Mouse (Mus musculus): ENCODE results near the gene Ltbp1. TPM values are rescaled to one million over a fixed set of nuclear protein-coding genes. Genes with fewer than 3 reads are reported as not detected.
A peak's percentile ranks its signal among the peaks of the same experiment; 100 is the strongest.

Ltbp1 gene
- total RNA-seq, 2 experiments from 2014 or later, result 18.7 to 19.0 TPM

DNA sequence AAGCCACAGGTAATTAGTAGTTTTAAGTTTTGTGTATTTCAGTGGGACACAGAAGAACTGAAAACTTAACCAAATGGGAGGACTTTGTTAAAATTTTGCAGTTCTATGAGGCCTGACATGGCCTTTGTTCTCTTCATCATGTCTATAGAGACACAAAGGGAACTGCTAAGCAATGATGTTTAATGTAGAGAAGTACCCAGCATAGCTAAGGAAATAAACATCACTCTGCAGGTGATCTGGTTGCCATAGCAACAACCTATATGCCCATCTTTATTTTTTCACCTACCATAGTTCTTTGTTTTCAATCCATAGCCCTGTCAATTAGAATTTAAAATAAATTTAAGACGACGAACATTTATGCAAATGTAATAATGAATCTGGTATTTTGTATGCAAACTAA, 233.3 kb downstream of the Ltbp1 start:
- DNase-seq, result no peak

DNA sequence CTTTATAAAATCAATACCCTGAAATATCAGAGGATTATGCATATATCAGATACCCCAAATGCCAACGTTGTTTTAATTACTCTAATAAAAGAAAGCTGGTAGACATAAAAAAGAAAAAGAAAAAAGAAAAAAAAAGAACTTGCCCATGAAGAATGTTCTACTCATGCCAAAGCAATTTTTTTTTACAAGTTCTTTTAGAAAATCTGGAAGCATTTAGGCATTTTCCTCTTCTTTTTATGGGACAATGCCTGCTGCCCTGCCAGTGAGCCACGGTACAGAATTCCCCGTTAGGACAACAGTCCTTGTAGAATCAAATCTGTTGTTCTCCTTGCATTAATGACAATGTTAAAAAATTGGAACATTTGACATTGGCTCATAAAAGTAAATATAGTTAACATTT, 234.2 kb downstream of the Ltbp1 start:
- DNase-seq, result no peak

DNA sequence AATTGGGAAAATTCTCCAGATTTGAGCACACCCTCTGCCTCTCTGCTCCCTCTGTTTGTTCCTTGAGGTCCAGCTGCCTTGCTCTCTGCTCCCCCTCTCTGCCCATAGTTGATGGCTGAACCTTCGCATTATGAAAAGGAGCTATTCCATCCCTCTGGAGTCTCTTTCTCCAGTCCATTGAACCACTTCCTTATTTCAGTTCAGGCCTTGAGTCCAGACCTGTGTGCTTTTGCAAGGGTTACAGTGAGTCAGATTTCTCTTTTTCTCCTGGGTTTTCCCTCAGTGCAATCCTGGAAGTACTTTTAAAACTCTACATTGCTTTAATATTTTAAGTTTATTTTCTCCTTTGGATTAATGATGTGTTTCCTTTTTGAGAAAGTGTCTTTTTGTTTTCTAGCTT, 236.7 kb downstream of the Ltbp1 start:
- DNase-seq, result no peak

DNA sequence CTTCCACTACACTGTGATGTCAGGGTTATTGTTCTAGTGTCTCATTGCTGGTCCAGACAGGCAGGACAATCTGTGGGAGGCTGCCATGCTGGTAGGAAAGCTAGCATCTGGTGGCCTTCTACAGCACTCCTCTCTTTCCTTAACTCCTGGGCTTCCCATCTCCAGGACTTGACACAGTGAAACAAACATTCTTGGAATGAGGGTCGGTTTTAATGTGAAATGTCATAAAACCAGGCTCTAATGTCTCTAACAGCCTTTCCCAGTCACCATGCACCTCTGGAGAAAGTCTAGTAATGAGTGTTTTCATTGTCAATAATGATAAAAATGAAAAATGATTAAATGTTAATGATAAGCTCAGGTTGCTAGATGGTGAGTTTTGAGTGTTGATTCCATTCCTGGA, 237.9 kb downstream of the Ltbp1 start:
- no peak for DNase-seq

DNA sequence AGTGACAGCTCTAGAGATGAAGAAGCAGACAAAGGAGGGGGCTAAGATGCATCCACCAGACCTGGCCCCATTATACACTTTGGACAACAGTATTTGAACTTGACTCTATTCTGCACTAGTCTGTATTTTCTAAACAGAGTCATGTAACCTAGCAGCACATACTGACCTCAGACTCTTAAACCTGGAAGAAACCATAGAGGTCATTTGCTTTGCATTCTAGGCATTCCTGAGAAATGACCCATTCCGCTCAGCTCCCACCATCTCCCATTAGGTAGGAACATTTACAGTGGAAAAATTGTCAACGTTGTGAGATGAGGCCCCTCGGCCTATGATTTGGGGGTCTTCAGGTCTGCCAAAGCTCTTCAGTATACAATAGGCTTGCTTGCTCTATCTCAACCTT, 238.8 kb downstream of the Ltbp1 start:
- no peak for DNase-seq

DNA sequence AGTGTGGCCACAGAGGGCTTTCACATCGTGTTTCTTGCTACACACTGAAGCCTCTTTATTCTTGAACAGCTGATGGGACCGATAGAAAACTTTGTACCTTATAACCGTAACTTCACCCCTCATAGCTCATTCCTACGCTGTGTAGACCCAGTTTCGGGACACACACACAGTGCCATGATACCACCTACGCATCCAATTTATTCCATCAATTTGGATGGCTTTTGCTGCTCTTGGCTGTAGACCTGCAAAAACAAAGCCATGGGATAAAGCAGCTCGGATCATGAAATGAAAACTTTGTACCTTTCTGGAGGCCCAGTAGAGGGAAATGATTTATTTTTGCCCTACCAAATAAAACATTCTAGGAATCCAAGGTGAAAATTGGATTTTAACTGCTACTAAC, 239.7 kb downstream of the Ltbp1 start:
- DNase-seq, result no peak

DNA sequence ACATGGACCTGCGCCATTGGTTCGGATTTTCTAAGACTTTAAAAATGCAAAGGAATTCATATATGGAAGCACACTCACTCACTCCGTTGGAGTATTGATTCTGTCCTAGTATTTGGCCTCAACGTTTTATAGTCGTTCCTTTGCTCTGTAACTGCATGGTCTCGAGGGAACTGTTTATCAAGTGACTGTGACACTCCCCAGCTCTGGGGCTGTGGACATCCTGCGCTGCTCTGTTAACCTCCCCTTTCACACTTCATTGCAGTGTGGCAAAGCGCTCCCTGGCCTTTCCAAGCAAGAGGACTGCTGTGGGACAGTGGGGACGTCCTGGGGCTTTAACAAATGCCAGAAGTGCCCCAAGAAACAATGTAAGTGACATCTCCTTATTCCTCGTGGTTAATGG, 243.3 kb downstream of the Ltbp1 start:
- DNase-seq, result no peak

DNA sequence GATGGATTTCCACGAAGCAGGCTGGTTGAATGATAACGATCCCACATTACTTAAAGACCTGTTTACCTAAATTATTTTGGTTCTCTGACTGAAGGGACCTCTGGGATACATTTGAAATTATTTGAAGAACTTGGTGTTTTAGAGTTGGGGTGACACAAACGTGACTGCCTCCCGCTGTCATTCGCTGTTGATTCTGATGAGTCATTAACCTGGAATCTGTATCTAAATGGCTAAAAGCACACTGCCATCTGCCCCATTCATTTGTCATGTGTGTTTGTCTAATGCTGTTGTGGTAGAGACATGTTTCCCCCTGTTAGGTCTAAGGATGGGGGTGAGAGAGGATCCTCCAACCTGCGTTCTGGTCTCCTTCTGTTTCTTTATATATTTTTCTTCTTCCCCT, 245.2 kb downstream of the Ltbp1 start:
- no peak for DNase-seq

DNA sequence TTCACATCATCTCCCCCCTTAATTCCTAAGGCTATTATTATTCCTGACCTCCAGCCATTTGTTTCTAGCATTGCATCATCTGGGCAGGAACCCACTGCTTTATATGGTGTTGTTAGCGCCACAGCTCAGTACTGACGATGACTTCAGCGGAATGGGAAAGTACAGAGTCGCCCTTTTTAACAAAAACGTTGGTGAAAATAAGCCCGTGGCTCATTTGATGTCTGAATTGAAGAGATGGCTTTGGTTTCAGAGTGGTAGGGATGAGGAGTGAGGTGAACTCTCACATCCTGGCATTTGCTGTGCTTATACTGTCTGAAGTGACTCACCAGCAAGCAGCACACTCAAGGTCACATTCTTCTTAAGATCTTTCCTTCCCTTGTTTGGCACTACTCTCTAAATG, 245.7 kb downstream of the Ltbp1 start:
- DNase-seq, result peak; percentile 6

DNA sequence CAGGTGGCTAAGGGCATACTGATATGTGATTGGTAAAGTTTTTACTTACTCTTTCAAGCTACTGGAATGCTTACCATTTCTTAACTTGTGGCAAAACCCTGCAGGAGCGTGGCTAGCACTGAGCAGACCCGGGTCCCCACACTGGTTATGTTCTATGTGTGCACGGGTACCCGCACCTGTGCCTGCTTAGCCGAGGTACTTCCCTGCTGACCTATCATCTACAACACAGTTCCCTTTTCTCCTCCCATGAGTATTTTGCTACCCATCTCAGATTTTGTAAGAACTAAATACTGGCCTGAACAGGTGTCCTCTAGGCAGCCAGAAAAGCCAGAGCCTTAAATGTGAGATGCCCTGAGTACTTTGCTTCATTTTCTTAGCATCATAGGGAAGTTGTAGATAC, 247.2 kb downstream of the Ltbp1 start:
- no peak for DNase-seq

DNA sequence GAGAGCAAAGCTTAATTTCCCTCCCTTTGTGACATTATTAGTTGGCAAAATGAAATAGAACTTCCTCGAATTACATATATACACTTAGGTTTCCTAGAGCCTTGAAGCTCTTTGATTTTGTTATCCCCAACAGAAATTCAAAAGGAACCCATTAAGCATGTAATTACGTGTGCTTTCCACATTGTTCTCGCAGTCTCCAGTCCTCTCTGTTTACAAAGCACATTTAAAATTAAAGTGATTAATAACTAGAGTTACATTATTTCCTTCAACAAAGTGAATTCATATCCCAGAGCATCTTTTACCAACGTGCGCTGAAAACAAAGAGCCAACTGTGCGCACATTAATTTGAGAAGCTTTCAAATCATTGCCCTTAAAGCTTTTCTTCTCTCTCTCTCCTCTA, 249.5 kb downstream of the Ltbp1 start:
- DNase-seq, result no peak

DNA sequence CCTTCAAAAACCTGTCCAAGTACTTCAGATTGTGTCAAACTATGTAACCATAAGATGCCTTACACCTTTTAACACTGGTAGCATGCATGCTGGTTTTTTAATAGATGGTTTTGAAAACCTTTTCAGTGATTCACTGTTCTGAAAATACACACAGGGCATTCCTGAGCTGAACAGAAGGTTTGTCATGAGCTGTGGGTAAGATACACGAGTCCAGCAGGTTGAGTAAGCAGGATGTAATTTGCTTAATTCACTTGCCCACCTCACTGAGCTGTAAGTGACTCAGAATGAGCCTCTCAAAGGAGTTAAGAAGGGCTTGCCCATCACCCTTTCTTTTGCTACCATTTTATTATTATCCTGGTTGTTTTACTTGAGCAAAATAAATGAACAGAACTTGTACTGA, 250.6 kb downstream of the Ltbp1 start:
- DNase-seq, result no peak

DNA sequence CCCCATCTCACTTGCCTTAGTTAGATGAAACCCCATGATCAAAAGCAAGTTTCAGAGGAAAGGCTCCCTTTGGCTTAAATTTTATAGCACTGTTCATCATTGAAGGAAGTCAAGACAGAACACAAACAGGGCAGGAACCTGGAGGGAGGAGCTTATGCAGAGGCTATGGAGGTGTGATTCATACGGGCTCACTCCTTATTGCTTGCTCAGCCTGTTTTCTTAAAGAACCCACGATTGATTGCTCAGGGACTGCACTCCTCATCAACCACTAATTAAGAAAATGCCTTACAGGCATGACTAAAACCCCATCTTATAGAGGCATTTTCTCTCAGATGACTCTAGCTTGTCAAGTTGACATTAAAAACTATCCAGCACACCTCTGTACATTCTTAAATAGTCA, 253.1 kb downstream of the Ltbp1 start:
- no peak for DNase-seq

DNA sequence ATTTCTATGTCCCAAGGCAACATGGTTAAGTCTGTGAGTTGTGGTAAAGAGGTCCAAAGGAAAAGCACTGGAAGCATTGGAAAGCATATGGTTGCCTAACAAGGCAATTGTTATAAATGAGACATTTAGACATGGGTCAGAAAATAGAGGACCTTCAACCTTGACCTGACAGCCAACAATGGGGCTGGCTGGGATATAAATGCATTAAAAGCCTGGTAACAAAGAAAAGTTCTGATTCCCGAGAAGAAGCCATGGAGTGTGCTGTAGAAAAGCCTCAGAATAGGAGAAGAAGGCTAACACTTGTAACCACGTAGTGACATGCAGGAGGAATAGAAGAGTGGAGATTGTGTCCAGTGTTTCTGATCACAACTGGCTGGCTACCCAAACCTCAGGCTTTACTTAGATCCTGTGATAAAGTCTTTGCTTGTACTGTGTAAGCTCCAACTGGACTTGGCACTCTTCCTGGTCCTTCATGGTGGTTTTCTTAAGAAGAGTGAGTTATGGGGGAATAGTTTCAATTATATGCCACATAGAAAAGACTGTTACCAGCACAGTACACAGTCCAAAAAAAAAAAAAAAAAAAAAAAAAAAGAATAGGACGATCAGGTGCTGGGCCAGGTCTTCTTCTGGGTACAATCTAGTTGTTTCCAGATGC, 258.1 kb downstream of the Ltbp1 start:
- no peak for DNase-seq

DNA sequence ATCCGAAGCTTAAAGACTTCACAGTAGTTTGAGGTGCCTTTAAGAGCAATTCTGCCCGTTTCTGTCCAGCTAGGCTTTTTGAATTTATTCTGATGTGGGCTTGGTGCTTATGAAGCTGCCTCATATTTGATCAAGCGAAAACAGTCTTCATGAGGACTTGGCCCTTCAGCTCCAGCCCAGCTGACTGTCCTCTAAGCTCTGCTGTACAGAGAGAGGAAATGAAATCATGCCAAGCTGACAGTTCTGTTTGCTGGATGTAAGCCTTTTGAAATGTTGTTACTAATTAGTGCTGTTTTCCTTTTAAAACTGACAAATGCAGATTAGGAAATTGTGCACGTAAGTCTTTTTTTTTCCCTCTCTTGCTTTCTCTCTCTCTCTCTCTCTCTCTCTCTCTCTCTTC, 263.1 kb downstream of the Ltbp1 start:
- no peak for DNase-seq

DNA sequence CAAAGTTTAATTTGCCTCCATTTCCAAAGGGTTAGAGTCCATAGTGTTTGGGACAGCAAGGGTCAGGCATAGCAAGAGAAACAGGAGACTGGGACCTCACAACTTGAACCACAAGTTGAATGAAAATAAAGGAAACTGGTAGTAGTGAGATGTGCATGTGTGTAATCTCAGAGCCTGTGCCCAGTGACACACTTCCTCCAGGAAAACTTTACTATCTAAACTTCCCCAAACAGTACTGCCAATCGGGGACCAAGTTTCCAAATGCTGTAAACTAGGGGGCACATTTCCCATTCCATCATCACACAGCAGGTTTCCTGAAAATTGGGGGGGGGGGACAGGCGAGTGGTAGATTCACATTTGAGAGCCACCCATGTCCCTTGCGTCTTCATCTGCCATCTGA, 267.1 kb downstream of the Ltbp1 start:
- DNase-seq, result no peak

DNA sequence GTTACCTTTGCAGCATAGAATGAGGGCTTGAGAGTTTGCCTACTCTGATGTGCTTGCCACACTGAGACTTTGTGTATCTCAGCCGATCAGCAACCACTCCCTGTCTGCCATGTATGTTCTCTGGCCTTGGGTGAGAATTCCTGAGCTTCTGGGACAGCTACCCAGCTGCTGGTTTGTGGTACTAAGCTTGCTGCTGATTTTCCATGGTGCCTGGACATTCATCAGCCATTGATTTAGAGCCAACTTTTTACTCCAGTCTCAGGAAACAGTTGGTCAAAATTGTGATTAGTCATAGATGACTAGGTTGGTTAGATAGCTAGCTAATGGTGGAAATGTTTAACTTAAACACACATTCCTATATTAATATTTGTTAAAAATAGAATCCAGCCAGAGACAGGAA, 267.9 kb downstream of the Ltbp1 start:
- DNase-seq, result no peak

DNA sequence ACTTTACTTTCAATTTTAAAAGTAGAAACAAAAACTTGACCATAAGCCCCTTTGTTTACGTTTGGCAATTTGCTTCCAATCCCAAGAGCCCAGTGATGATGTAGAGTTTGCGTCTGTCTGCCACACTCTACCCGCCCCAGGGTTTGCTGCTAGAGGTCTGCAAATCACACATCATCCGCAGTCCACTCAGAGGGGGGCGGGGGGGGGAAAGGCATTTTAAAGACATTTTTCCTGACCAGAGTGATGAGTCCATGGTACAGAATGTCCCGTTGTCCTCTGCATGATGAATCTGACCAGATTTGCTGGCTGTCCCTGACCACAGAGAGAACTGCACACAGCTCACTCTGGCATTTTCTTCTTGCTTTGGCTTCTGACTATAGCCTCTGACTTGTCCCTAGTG, 269.9 kb downstream of the Ltbp1 start:
- DNase-seq, result no peak

DNA sequence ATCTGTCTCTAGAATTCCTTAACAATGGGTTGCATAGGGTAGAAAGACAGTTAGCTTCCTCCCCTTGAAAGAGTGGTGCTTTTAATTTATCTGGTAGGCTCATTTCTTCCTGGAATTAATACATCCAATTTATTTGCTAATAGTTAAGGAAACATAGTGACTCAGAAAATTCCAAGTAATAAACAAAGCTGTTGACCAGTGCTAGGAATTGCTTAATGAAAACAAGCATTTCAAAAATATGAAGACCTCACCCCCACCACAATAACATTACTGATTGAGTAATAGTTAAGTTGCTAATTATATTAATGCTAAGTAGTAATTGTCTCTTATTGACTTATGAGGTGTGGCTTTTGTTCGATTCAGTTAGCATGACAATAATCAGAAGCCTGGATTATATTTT, 272.7 kb downstream of the Ltbp1 start:
- DNase-seq, result no peak

DNA sequence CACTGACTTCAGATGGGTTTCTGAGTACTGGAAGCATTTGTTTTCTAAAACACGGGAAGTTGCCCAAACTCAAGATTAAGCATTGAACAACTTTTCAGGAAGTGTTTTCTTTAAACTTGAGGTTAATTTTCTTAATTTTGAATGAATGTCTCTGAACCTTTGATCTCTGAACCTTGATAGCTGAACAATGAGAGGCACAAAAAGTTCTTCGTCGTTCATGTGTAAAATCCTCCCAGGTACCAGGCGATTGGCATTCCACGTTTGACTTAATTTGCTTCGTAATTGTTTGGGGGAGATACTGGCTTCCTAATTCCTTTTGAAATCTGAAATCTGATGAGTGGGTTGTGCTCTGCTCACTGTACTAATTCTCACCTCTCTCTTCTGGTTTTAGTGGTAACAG, 273.2 kb downstream of the Ltbp1 start:
- DNase-seq, result no peak

DNA sequence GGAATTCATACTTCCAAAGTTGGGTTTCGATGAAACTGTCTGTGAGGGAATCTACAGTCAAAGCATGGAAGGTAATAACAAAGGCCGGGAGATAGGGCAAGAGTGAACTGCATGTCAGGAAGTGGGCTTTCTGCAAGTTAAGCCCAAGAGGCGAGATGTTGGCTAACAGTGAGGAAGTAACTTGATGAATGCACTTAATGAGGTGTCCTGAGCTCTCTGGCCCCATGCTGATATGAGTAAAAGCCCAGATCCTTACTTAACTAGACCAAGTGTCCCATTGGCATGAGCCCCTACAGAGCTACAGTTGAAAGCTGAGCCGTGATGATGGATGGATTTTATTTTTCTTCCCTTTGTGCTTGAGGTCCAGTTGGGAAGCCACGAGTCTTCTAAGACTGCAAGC, 276.0 kb downstream of the Ltbp1 start:
- DNase-seq, result no peak

DNA sequence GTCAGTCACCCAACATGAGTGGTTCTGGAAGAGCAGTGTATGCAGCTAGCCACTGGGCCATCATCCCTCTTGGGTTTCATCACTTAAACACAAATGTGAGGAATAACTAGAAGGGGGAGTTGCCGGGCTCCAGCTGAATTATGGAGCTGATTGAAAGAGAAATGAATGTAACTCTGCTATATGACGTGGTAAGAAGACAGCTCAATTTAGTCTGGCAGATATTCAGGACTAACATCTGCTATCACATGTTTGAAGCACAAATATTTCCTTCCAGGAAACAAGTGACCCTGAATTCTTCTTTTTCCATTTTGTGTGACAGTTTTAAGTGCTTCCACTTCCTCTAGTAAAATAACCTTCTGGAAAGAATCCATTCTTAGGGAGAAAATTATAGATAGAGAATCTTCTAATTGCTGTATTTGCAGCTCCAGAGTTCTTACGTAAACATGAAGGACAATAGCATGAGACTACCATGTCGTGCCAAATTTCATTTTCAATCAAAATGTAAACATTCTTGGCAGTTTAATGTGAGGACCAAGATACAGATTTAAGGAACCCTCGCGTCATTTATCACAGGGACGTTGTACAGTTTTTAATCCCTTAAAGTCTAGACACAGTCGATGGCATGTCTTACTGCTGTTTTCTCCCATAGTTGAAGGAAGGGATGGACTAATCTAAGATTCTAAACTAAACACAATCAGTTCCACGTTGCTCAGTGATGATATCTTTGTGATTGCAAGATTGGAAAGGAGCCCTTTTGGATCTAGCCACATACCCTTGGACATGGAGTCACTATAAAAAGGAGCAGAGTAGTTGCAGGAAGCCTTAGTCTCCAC, 279.7 kb downstream of the Ltbp1 start:
- no peak for DNase-seq

DNA sequence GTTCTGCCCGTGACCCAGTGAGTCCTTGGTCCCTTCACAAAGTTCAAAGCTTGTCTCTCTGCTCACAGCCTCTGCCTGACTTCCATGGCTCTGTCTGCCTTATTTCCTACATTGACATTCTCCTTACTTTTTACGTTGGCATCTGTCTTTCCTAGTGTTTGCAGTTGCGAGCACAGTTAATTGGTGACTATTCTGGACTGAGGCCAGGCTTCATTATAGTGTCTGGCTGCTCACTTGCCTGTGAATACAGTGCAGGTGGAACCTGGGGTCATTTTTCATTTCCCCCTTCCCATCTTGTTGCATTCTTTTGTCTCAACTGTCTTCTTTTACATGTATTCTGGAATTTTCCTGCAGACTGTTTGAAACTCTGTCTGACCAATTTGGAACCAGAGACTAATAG, 287.6 kb downstream of the Ltbp1 start:
- no peak for DNase-seq

DNA sequence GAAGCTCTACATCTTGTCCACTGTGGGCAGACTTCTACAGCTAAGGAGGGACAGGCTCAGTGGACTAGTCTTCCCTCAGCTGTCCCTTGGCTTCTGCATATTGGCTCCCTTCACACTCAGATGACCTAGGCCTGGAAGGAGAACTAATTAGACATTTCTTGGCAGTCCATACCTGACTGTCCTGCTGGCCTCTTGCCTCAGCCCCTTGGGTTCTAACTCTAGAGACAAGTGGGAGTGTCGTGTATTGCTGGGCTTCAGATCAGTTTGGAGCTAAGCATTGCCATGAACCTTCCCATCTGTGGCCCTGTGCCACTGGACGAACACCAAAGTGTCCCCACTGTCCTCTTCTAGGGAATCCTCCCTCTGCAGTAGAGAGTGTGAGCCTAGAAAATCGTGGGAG, 288.4 kb downstream of the Ltbp1 start:
- peak; percentile 46 for DNase-seq
